Mouse (Mus musculus) bone marrow macrophage, adult 2 months (primary cell): Measurements from ENCODE around the gene Rnf130.

Experiments
- CTCF ChIP-seq: IDR thresholded peaks from 2 replicates; pipeline ENCODE4 v1.5.1; 2012; ENCODE audit warnings: low read depth, mild to moderate bottlenecking, low read length, moderate library complexity
- POLR2A ChIP-seq: IDR thresholded peaks from 2 replicates; pipeline ENCODE4 v1.6.1; 2012; ENCODE audit warnings: mild to moderate bottlenecking, low read depth, low read length, borderline replicate concordance

- TF ChIP-seq CTCF (no peak), POLR2A (no peak)
These were observed 129.0 kb downstream of the Rnf130 start for GRCm38 (mm10) chr11:50154166-50154565.
